Mouse (Mus musculus) neural tube, embryonic 15.5 days (tissue): ENCODE results near the gene Zfp664. TPM values are rescaled to one million over a fixed set of nuclear protein-coding genes. Genes with fewer than 3 reads are reported as not detected.

Experiments
- ATAC-seq: fragments of 200-750 bp; cut with Nextera tagmentation; 2 replicates; pipeline ENCODE4 v1.8.0; 2017; ENCODE audit warnings: mild to moderate bottlenecking, moderate TSS enrichment, moderate library complexity; ENCODE audit not compliant: low FRiP score
- H3K27ac ChIP-seq: fragments of 300-500 bp; sonication (generic); replicated peaks from 2 replicates; pipeline ENCODE4 v1.5.1; 2015; ENCODE audit warnings: mild to moderate bottlenecking, inconsistent platforms
- H3K27me3 ChIP-seq: fragments of 300-500 bp; sonication (generic); replicated peaks from 2 replicates; pipeline ENCODE4 v1.6.1; 2015; ENCODE audit warnings: inconsistent platforms
- H3K36me3 ChIP-seq: fragments of 300-500 bp; sonication (generic); 2 replicates; pipeline ENCODE4 v1.6.1; 2015; ENCODE audit warnings: inconsistent platforms
- H3K4me1 ChIP-seq: fragments of 300-500 bp; sonication (generic); 2 replicates; pipeline ENCODE4 v1.6.1; 2015; ENCODE audit warnings: inconsistent platforms
- H3K4me2 ChIP-seq: fragments of 300-500 bp; sonication (generic); 2 replicates; pipeline ENCODE4 v1.6.1; 2015; ENCODE audit warnings: inconsistent platforms, mild to moderate bottlenecking, moderate library complexity
- H3K4me3 ChIP-seq: fragments of 300-500 bp; sonication (generic); replicated peaks from 2 replicates; pipeline ENCODE4 v1.5.1; 2015; ENCODE audit warnings: mild to moderate bottlenecking, inconsistent platforms
- H3K9ac ChIP-seq: fragments of 300-500 bp; sonication (generic); replicated peaks from 2 replicates; pipeline ENCODE4 v1.6.1; 2015; ENCODE audit warnings: mild to moderate bottlenecking, inconsistent platforms
- H3K9me3 ChIP-seq: fragments of 300-500 bp; sonication (generic); replicated peaks from 2 replicates; pipeline ENCODE4 v1.6.1; 2016; ENCODE audit warnings: inconsistent platforms
- WGBS: fragments of 180-500 bp; shearing (Covaris S2); methylation state at CpG from one replicate; pipeline ENCODE4 v1.1.7; 2015; ENCODE audit warnings: mixed read lengths; 5-methylcytosine and 5-hydroxymethylcytosine counted together
- polyA plus RNA-seq: library from polyadenylated mRNA; unstranded; fragments of >200 nt; fragmentation: Nextera tagmentation; extraction: Ambion mirVana; gene quantifications from 2 replicates; pipeline ENCODE4 v1.2.1, GENCODE M21; 2015

The Zfp664 gene
- polyA plus RNA-seq, 1 experiment from 2014 or later: 83.9 TPM

- 83% methylated on average over 4 of the region's 4 CpGs for WGBS
- no peak for ATAC-seq
Observed at GRCm38 (mm10) chr5:124844929-124845328, 17.6 kb upstream of the Zfp664 start.

GRCm38 (mm10) chr5:124847014-124847413 is 15.5 kb upstream of the Zfp664 start:
- WGBS: 63% methylated on average over 1 of the region's 1 CpGs
- peaks cover 30% of the 10 kb centered on the region for H3K4me1 ChIP-seq
- no peak for ATAC-seq
- no peak overlapping the region for H3K27ac ChIP-seq
- H3K9ac ChIP-seq: no peak overlapping the region
- H3K27me3 ChIP-seq: no peaks in the 10 kb centered on the region
- H3K4me3 ChIP-seq: no peak overlapping the region
- H3K9me3 ChIP-seq: no peaks in the 10 kb centered on the region
- no peak overlapping the region for H3K4me2 ChIP-seq
- H3K36me3 ChIP-seq: no peaks in the 10 kb centered on the region

More at GRCm38 (mm10) chr5:124844929-124845328, 17.6 kb upstream of the Zfp664 start:
- no peak overlapping the region for H3K9ac ChIP-seq
- H3K27ac ChIP-seq: no peak overlapping the region
- H3K9me3 ChIP-seq: no peaks in the 10 kb centered on the region
- H3K27me3 ChIP-seq: no peaks in the 10 kb centered on the region
- H3K4me3 ChIP-seq: no peak overlapping the region
- H3K36me3 ChIP-seq: no peaks in the 10 kb centered on the region
- H3K4me2 ChIP-seq: no peak overlapping the region
- H3K4me1 ChIP-seq: peaks cover 36% of the 10 kb centered on the region

DNA sequence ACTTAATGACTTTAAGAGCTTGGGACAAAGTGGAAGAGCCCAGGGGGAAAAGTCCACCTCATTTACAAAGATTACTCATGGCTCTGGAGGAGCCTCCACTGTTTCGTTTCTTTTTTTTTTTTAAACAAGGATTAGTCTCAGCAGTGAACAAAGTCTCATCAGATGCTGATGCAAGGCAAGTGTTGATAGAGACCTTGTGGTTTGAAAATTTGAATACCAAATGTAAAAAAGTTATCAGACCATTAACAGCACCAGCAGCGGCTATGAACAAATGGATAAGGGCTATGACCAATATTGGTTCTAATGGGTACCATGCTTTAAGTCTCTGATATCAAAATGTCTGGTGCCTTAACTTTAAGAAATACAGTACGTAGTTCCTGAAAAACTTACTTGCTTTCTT is 13.5 kb upstream of the Zfp664 start:
- Histone ChIP-seq H3K4me1 (peaks cover 16% of the 10 kb centered on the region), H3K27ac (no peak overlapping the region), H3K4me2 (no peak overlapping the region), H3K4me3 (no peak overlapping the region), H3K9ac (no peak overlapping the region), H3K9me3 (no peaks in the 10 kb centered on the region), H3K36me3 (no peaks in the 10 kb centered on the region), H3K27me3 (no peaks in the 10 kb centered on the region)
- WGBS: 84% methylated on average over 3 of the region's 3 CpGs
- ATAC-seq: no peak

DNA sequence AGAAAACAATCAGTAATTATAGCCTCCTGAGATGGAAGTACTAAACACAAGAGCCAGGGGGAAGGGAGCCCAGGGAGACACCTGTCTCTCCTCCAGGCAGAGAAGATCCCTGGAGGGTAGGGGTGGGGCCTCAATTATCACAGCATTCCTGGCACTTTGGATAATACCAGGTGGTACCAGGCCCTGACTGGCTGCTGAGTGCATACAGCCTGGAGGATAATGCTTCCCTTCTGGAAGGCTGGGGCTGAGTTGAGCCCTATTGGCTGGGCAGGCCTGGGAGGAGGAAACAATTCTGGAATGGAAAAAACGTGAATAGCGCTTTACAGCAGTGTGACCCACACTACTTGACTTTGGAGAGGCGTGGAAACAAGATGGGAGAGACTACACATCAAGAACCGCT is 10.9 kb upstream of the Zfp664 start:
- Histone ChIP-seq H3K4me2 (no peak overlapping the region), H3K27ac (no peak overlapping the region), H3K36me3 (no peaks in the 10 kb centered on the region), H3K4me1 (peaks cover 7% of the 10 kb centered on the region; the same call in 1 of the 2 replicates), H3K4me3 (no peak overlapping the region), H3K27me3 (no peaks in the 10 kb centered on the region), H3K9me3 (no peaks in the 10 kb centered on the region), H3K9ac (no peak overlapping the region)
- ATAC-seq: no peak
- 50% methylated on average over 4 of the region's 4 CpGs for WGBS

DNA sequence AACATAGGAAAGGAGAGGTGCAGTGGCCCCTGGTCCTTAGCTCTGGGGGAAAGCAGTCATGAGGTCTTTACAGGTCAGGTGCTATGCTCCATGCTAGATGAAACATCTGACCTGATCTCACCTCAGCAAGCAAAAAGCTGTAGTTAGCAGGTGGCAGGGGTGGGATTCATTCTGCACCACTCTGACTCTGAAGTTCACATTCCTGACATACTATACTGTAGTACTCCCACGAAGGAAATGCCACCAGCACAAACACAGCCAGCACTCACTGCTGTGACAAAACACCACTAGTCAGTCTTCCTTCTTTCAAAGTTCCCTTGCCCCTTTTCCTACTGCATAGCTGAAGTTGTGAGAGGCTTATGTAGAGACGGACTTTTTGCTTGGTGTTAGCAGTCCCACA is 10.2 kb upstream of the Zfp664 start:
- H3K9ac ChIP-seq: no peak overlapping the region
- no peak for ATAC-seq
- H3K9me3 ChIP-seq: no peaks in the 10 kb centered on the region
- H3K27ac ChIP-seq: no peak overlapping the region
- no peaks in the 10 kb centered on the region for H3K36me3 ChIP-seq
- H3K4me2 ChIP-seq: no peak overlapping the region
- H3K4me3 ChIP-seq: no peak overlapping the region
- no peaks in the 10 kb centered on the region for H3K27me3 ChIP-seq
- WGBS: 38% methylated on average over 2 of the region's 2 CpGs
- H3K4me1 ChIP-seq: no peaks in the 10 kb centered on the region

DNA sequence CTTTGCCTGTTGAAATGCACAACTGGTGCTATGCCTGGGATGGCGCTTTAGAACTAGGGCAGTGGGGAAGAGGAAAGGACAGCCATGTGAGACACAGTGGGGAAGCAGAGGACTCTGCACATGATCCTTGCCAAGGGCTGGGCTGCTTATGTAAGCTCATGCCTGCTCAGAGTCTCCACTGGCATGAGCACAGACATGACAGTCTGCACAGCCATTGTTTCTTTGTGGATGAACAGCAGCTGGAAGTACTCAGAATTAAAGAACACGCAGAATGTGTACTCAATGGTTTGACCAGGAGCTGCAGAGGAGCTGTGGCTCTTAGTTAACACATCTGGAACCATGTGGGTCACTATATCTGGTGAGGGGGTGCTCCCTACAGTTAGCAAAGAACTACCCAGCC is 9.4 kb upstream of the Zfp664 start:
- 80% methylated on average over 2 of the region's 2 CpGs for WGBS
- Histone ChIP-seq H3K4me2 (no peak overlapping the region), H3K9me3 (no peaks in the 10 kb centered on the region), H3K9ac (no peak overlapping the region), H3K4me1 (no peaks in the 10 kb centered on the region), H3K4me3 (no peak overlapping the region), H3K36me3 (no peaks in the 10 kb centered on the region), H3K27ac (no peak overlapping the region), H3K27me3 (no peaks in the 10 kb centered on the region)
- no peak for ATAC-seq

GRCm38 (mm10) chr5:124854202-124854601 is 8.3 kb upstream of the Zfp664 start:
- no peaks in the 10 kb centered on the region for H3K27me3 ChIP-seq
- no peak overlapping the region for H3K27ac ChIP-seq
- no peak overlapping the region for H3K4me3 ChIP-seq
- no peak for ATAC-seq
- H3K36me3 ChIP-seq: no peaks in the 10 kb centered on the region
- H3K4me2 ChIP-seq: no peak overlapping the region
- H3K9me3 ChIP-seq: no peaks in the 10 kb centered on the region
- WGBS: 97% methylated on average over 4 of the region's 4 CpGs
- H3K4me1 ChIP-seq: no peaks in the 10 kb centered on the region
- no peak overlapping the region for H3K9ac ChIP-seq

DNA sequence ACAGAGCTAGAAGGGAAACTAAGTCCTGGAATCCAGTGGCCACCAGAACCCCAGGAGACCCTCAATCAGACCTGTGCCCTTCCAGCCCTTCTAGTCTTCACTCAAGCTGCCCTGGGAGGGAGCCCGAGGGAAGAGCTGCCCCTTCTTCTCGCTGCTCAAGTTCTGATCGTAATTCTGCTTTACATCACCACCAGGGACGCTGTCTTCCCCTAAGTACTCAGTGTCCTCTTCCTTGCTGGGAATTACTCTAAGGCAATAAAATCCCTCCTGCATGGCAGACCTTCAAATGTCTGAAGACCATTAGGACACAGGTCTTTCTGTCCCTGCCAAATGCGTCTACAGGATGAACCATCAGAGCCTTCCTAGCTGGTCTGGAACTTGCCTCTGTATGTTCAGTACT is 2.5 kb upstream of the Zfp664 start:
- Histone ChIP-seq H3K27me3 (no peaks in the 10 kb centered on the region), H3K4me2 (peak overlapping the region; percentile 86), H3K4me1 (peaks cover 34% of the 10 kb centered on the region), H3K4me3 (peak overlapping the region; percentile 98; the same call in 1 of the 2 replicates), H3K27ac (no peak overlapping the region), H3K36me3 (no peaks in the 10 kb centered on the region), H3K9me3 (no peaks in the 10 kb centered on the region), H3K9ac (peak overlapping the region; percentile 27; the same call in 1 of the 2 replicates)
- 6% methylated on average over 5 of the region's 5 CpGs for WGBS
- no peak for ATAC-seq

DNA sequence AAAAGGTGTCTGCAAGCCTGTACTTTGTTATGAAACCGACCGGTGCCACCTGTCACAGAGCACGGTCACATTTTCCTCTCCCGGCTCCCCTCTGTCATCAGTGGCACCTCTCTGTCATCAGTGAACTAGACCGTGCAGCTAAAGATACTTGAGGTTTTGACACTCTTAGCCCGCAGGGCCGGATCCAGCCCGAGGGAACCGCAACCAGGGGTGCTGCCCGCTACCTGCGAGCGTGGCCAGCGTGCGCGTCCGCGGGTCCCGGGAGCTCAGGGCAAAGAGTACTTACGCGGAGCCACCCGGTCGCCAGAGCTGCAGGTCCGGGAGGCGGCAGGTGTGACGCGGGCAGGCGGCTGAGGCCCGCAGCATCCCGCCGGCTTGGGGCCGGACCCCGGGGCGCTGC is 1.0 kb upstream of the Zfp664 start:
- Histone ChIP-seq H3K27me3 (no peaks in the 10 kb centered on the region), H3K4me2 (peak overlapping the region; percentile 86), H3K4me3 (peak overlapping the region; percentile 98), H3K9me3 (no peaks in the 10 kb centered on the region), H3K4me1 (peaks cover 38% of the 10 kb centered on the region), H3K36me3 (no peaks in the 10 kb centered on the region), H3K27ac (peak overlapping the region; percentile 96), H3K9ac (peak overlapping the region; percentile 77)
- WGBS: under 1% methylated on average over 28 of the region's 33 CpGs
- ATAC-seq: peak; percentile 12; the same call in 1 of the 2 replicates

GRCm38 (mm10) chr5:124862871-124863741 is 615 bp downstream of the Zfp664 start:
- WGBS: under 1% methylated on average over 88 of the region's 88 CpGs
- Histone ChIP-seq H3K36me3 (0 out of 2 replicates have a peak, but pooled peaks cover 3% of the 10 kb centered on the region), H3K9me3 (no peaks in the 10 kb centered on the region)

DNA sequence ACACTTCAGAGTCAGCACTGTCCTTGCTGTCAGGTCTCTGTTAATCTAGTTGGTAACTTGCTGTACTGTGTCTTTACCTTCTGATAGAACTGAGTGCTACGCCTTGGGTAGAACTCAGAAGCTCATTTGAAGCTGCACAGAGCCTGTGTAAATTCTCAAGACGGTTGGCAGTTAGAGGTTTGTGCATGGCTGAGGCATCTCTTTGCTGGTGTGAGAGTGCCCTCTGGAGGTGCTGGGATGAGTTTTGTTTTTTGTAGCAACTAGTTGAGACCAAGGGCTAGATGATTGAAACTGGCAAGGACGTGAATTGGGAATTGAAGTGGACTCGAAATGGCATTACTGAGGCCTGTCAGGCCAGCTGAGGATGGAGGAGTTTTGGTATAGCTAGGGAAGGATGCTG is 6.5 kb downstream of the Zfp664 start:
- Histone ChIP-seq H3K27me3 (no peaks in the 10 kb centered on the region), H3K4me2 (no peak overlapping the region), H3K9ac (no peak overlapping the region), H3K4me3 (no peak overlapping the region), H3K4me1 (peaks cover 68% of the 10 kb centered on the region), H3K9me3 (no peaks in the 10 kb centered on the region), H3K36me3 (peaks cover 10% of the 10 kb centered on the region; the same call in 1 of the 2 replicates), H3K27ac (no peak overlapping the region)
- WGBS: 39% methylated on average over 4 of the region's 4 CpGs
- ATAC-seq: no peak; the same call in 1 of the 2 replicates

More at GRCm38 (mm10) chr5:124862871-124863741, 615 bp downstream of the Zfp664 start:
- peak overlapping the region; percentile 98 for H3K4me3 ChIP-seq
- peak overlapping the region; percentile 95 for H3K9ac ChIP-seq
- no peaks in the 10 kb centered on the region for H3K27me3 ChIP-seq
- peaks cover 48% of the 10 kb centered on the region for H3K4me1 ChIP-seq
- ATAC-seq: peak; percentile 66
- peak overlapping the region; percentile 88 for H3K27ac ChIP-seq
- H3K4me2 ChIP-seq: peak overlapping the region; percentile 86

DNA sequence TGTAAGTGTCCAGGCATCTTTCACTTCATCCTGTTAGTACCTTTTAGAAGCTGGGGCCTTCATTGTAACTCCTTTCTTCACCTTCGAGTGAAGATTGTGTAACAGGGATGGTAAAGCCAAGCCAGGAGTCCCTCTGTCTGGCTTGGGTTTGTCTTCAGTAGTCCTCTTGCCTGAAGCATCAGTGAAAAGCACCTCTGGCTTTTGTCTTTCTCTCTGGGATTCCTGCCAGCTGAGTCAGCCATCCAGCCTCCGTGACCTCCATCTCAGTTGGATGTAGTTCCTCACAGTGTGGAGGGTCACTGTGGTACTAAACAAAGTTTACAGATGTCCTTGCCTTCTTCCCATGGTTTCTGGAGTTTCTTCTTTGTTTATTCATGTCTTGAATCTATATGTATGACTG is 9.5 kb downstream of the Zfp664 start:
- 73% methylated on average over 2 of the region's 2 CpGs for WGBS
- Histone ChIP-seq H3K27me3 (no peaks in the 10 kb centered on the region), H3K4me3 (no peak overlapping the region), H3K9me3 (no peaks in the 10 kb centered on the region), H3K36me3 (peaks cover 20% of the 10 kb centered on the region), H3K27ac (no peak overlapping the region), H3K4me2 (no peak overlapping the region), H3K4me1 (peaks cover 54% of the 10 kb centered on the region), H3K9ac (no peak overlapping the region)
- no peak for ATAC-seq
